ENCODE assay signal across 8 mouse cellular contexts in the genomic region with DNA sequence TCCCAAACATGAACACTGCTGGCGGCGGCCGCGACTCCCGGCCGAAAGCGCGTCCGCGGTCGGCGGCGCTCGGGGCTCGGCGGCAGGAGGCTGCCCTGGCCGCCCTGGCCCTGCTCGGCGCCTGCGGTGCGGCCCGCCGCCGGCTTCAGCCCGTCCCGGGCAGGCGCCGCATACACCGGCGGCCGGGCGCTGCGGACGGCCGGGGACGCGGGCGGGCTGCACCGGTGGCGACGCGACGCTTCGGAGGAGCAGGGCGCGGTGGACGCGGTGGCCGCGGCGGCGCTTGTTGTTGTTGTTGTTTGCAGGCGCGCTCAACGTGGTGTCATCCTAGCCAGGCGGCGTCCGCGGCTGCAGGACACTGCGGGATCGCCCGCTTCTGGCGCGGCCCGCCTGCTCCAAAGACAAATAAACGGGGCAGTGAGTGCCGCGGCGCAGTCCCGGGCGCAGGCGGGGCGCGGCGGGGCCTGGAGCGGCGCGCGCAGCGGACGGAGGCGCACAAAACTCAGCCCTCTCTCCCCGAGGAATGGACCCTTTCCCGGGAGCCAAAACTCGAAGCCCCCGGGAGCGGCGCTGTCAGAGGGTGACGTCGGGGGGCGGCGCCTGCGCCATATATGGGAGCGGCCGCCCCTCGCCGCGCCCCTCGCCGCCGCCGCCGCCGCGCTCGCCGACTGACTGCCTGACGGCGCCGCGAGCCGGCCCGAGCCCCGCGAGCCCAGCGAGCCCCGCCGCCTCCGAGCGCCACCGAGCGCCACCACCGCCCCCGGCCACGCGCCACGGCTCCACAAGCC. TPM values are rescaled to one million over a fixed set of nuclear protein-coding genes. Genes with fewer than 3 reads are reported as not detected.
DNase-seq lines count a peak whose midpoint lies in the region; ATAC-seq lines count a peak whose summit lies in the region.

TSS of gene Ebf3 (minus strand) at position 542 of the 788 bp plus-strand sequence.

- H3K4me2 ChIP-seq in stomach, embryonic 16.5 days (ENCODE audit: low read depth, low read length) = peak within 1 kb of the TSS; percentile 95

- H3K4me1 ChIP-seq in forebrain, embryonic 10.5 days = peaks cover 92% of the 10 kb centered on the region
- peaks cover 86% of the 10 kb centered on the region for H3K4me1 ChIP-seq in midbrain, embryonic 10.5 days
- H3K4me1 ChIP-seq in stomach, embryonic 16.5 days (ENCODE audit: control insufficient read depth, insufficient read depth, low read length) = peaks cover 29% of the 10 kb centered on the region

- no peaks in the 10 kb centered on the region for H3K36me3 ChIP-seq in forebrain, embryonic 10.5 days (replicated peaks)
- peaks cover 4% of the 10 kb centered on the region; the same call in 1 of the 2 replicates for H3K36me3 ChIP-seq in midbrain, embryonic 10.5 days
- no peaks in the 10 kb centered on the region for H3K36me3 ChIP-seq in stomach, embryonic 16.5 days (ENCODE audit: control insufficient read depth, insufficient read depth, low read length)

- peak within 1 kb of the TSS; percentile 73 for H3K9ac ChIP-seq in stomach, embryonic 16.5 days (ENCODE audit: low read length)

- WGBS in forebrain, embryonic 10.5 days = under 1% methylated on average over 119 of the region's 127 CpGs
- WGBS in midbrain, embryonic 10.5 days = under 1% methylated on average over 117 of the region's 127 CpGs
- WGBS in stomach, embryonic 16.5 days = under 1% methylated on average over 118 of the region's 127 CpGs

- intact Hi-C loops in heart, postnatal 10 days (cut with DNase I) = loop anchor here (5.0 to 10.0 kb wide), 2 partner anchors 229 to 622 kb away; no protein-coding TSS in a partner anchor

- peak within 1 kb of the TSS; percentile 65 for H3K4me3 ChIP-seq in forebrain, embryonic 10.5 days
- H3K4me3 ChIP-seq in midbrain, embryonic 10.5 days = peak within 1 kb of the TSS; percentile 71
- peak within 1 kb of the TSS; percentile 61 for H3K4me3 ChIP-seq in stomach, embryonic 16.5 days (replicated peaks; ENCODE audit: low read length)

- no peaks in the 10 kb centered on the region for H3K9me3 ChIP-seq in forebrain, embryonic 10.5 days
- no peaks in the 10 kb centered on the region for H3K9me3 ChIP-seq in midbrain, embryonic 10.5 days (replicated peaks)
- H3K9me3 ChIP-seq in stomach, embryonic 16.5 days (replicated peaks; ENCODE audit: control insufficient read depth, low read length) = no peaks in the 10 kb centered on the region

- H3K27me3 ChIP-seq in forebrain, embryonic 10.5 days (ENCODE audit: poor library complexity, severe bottlenecking) = peaks cover 100% of the 10 kb centered on the region
- peaks cover 100% of the 10 kb centered on the region for H3K27me3 ChIP-seq in midbrain, embryonic 10.5 days (ENCODE audit: low read depth, poor library complexity, severe bottlenecking)
- H3K27me3 ChIP-seq in stomach, embryonic 16.5 days (ENCODE audit: control insufficient read depth, insufficient read depth, low read length) = peaks cover 87% of the 10 kb centered on the region

- peak; percentile 75 for DNase-seq in urinary bladder, adult 2 months (ENCODE audit: low spot score)
- DNase-seq in urinary bladder, postnatal 10 days (ENCODE audit: low spot score) = no peak
- DNase-seq in forebrain, embryonic 10.5 days (ENCODE audit: extremely low spot score, low spot score) = peak; percentile 84
- DNase-seq in heart, postnatal 10 days = peak; percentile 91 to 92
- DNase-seq in kidney, postnatal 4 days = peak; percentile 89 to 92
- peak; percentile 90 for DNase-seq in midbrain, embryonic 10.5 days (ENCODE audit: low spot score)
- no peak for DNase-seq in right cerebral cortex, postnatal 36 days (ENCODE audit: low spot score in 2 of 2)

- peak within 1 kb of the TSS; percentile 81 for H3K27ac ChIP-seq in forebrain, embryonic 10.5 days
- H3K27ac ChIP-seq in midbrain, embryonic 10.5 days (replicated peaks) = peak within 1 kb of the TSS; percentile 86
- H3K27ac ChIP-seq in stomach, embryonic 16.5 days (ENCODE audit: low read length) = no peak within 1 kb of the TSS; the same call in 1 of the 2 replicates

- ATAC-seq in stomach, embryonic 16.5 days (ENCODE audit: insufficient read depth, low FRiP score) = peak; percentile 91

RNA-seq across cellular contexts. Expression of gene Ebf3, which starts in this region (rescaled TPM):
- 1.1 and 1.2 TPM in 2 replicates for polyA plus RNA-seq in urinary bladder, adult 2 months (2012; rRNA removed)
- polyA plus RNA-seq in forebrain, embryonic 10.5 days (2016; fragmentation: Nextera tagmentation; extraction: Ambion mirVana) = 1.3 TPM in 2 replicates
- total RNA-seq in heart, postnatal 10 days (2021) = 10 to 100 TPM; 19.8 to 20.0 TPM
- polyA plus RNA-seq in midbrain, embryonic 10.5 days (2016; fragmentation: Nextera tagmentation; extraction: Ambion mirVana) = 3.2 and 5.4 TPM in 2 replicates
- polyA plus RNA-seq in stomach, embryonic 16.5 days (2015; fragmentation: Nextera tagmentation; extraction: Ambion mirVana) = 0.79 and 0.84 TPM in 2 replicates

Comparison
In these comparisons a context has a peak if more than half of its experiments do, and no peak if none do; other contexts are left out.
1. DNase-seq: peak in urinary bladder, adult 2 months (single experiment), forebrain, embryonic 10.5 days (single experiment), heart, postnatal 10 days (2 of 2), kidney, postnatal 4 days (2 of 2) and midbrain, embryonic 10.5 days (single experiment); none in urinary bladder, postnatal 10 days (single experiment) and right cerebral cortex, postnatal 36 days (0 of 2).
2. Peak in ATAC-seq, H3K4me3 ChIP-seq, H3K9ac ChIP-seq and H3K4me2 ChIP-seq in stomach, embryonic 16.5 days; RNA of the gene not detected or under 1 TPM.
3. Peak in every context shown above with its lines, with median percentiles within 50 percentile points of each other: H3K4me3 ChIP-seq.